Mouse (Mus musculus) kidney, adult 2 months (tissue): ENCODE data around the gene Lrrc8c.

Source experiments
- CTCF ChIP-seq: fragments of 200-500 bp; conservative IDR thresholded peaks from 2 replicates; pipeline ENCODE4 v1.5.1; 2011; ENCODE audit warnings: low read depth, mild to moderate bottlenecking, control low read depth, low read length, moderate library complexity, mixed read lengths; ENCODE audit not compliant: insufficient read depth, insufficient read length
- POLR2A ChIP-seq: fragments of 200-500 bp; IDR thresholded peaks from one replicate; pipeline ENCODE4 v1.6.1; 2011; ENCODE audit warnings: low read depth, low read length, control low read depth

GRCm38 (mm10) chr5:105557777-105558240, 38.6 kb downstream of the Lrrc8c start:
- TF ChIP-seq CTCF (no peak), POLR2A (no peak)
